Mouse (Mus musculus) olfactory bulb, adult 2 months (tissue): Measurements from ENCODE around the gene Gemin4.

ENCODE experiments used
- CTCF ChIP-seq: fragments of 200-500 bp; IDR thresholded peaks from 2 replicates; pipeline ENCODE4 v1.5.1; 2012; ENCODE audit warnings: low read depth, mild to moderate bottlenecking, low read length, moderate library complexity; ENCODE audit not compliant: insufficient read depth
- POLR2A ChIP-seq: fragments of 200-500 bp; IDR thresholded peaks from 2 replicates; pipeline ENCODE4 v1.6.1; 2012; ENCODE audit warnings: mild to moderate bottlenecking, low read depth, low read length, moderate library complexity; ENCODE audit not compliant: insufficient read depth

GRCm38 (mm10) chr11:76262611-76263351, 45.3 kb upstream of the Gemin4 start:
- no peak for TF ChIP-seq POLR2A
- TF ChIP-seq CTCF, result no peak
